ENCODE assay signal across 25 mouse cellular contexts in genomic region chr11:103831766-103832165, GRCm38 (mm10). TPM values are rescaled to one million over a fixed set of nuclear protein-coding genes. Genes with fewer than 3 reads are reported as not detected.
DNase-seq lines count a peak whose midpoint lies in the region; ATAC-seq and TF ChIP-seq lines count a peak whose summit lies in the region.
"Had no signal": no experiment of that assay in that cellular context is flagged by ENCODE, and none has a peak within 500 bp of the region (broad histone marks: within the 10 kb centered on the region; RNA-seq: fewer than 3 reads in every experiment).

No protein-coding gene starts in this region.

- no peak for DNase-seq in forebrain, embryonic 10.5 days (ENCODE audit: extremely low spot score, low spot score)
- no peak for DNase-seq in hindbrain, embryonic 10.5 days (ENCODE audit: low spot score)
- peak; percentile 81 for DNase-seq in midbrain, embryonic 11.5 days (ENCODE audit: low spot score, missing footprints)
- DNase-seq in midbrain, postnatal 0 days (ENCODE audit: low spot score) = no peak
- DNase-seq: adrenal gland, adult 8-10 months; adrenal gland, postnatal 14 days; adrenal gland, postnatal 36 days; B cell, adult 2 months; cerebellum, adult 11-12 months; cerebellum, adult 2 months; cerebellum, adult 9-10 months; cerebellum, postnatal 10 days; cerebellum, postnatal 25 days; forebrain, postnatal 0 days had no signal

- peaks cover 30% of the 10 kb centered on the region for H3K36me3 ChIP-seq in forebrain, embryonic 10.5 days (replicated peaks)
- H3K36me3 ChIP-seq in forebrain, embryonic 15.5 days = peaks cover 5% of the 10 kb centered on the region; the same call in 1 of the 2 replicates
- peaks cover 22% of the 10 kb centered on the region for H3K36me3 ChIP-seq in hindbrain, embryonic 10.5 days
- H3K36me3 ChIP-seq in hindbrain, embryonic 12.5 days = peaks cover 13% of the 10 kb centered on the region
- H3K36me3 ChIP-seq in midbrain, embryonic 11.5 days (ENCODE audit: control insufficient read depth, insufficient read depth, low read length) = no peaks in the 10 kb centered on the region
- peaks cover 8% of the 10 kb centered on the region for H3K36me3 ChIP-seq in midbrain, postnatal 0 days (ENCODE audit: insufficient read depth, low read length)

- ATAC-seq in forebrain, embryonic 15.5 days (replicated peaks) = no peak
- no peak for ATAC-seq in hindbrain, embryonic 12.5 days (ENCODE audit: low FRiP score)
- no peak for ATAC-seq in midbrain, embryonic 11.5 days (ENCODE audit: low FRiP score)
- no peak for ATAC-seq in midbrain, postnatal 0 days (ENCODE audit: low FRiP score)
- ATAC-seq: activated CD4-positive, CD25-positive, alpha-beta regulatory T cell, adult 4 months; CD4-positive, CD25-positive, alpha-beta regulatory T cell, adult 4 months; forebrain, embryonic 14.5 days; forebrain, postnatal 0 days; Patski had no signal

- H3K4me1 ChIP-seq in forebrain, embryonic 10.5 days = peaks cover 41% of the 10 kb centered on the region
- no peaks in the 10 kb centered on the region for H3K4me1 ChIP-seq in forebrain, embryonic 15.5 days
- peaks cover 26% of the 10 kb centered on the region for H3K4me1 ChIP-seq in hindbrain, embryonic 10.5 days (replicated peaks)
- no peaks in the 10 kb centered on the region for H3K4me1 ChIP-seq in hindbrain, embryonic 12.5 days
- peaks cover 15% of the 10 kb centered on the region for H3K4me1 ChIP-seq in midbrain, embryonic 11.5 days (ENCODE audit: control insufficient read depth, insufficient read depth, low read length)
- H3K4me1 ChIP-seq in midbrain, postnatal 0 days (ENCODE audit: insufficient read depth, low read length) = no peaks in the 10 kb centered on the region
- H3K4me1 ChIP-seq: embryonic facial prominence, embryonic 12.5 days had no signal

- H3K27me3 ChIP-seq in forebrain, embryonic 10.5 days (ENCODE audit: poor library complexity, severe bottlenecking) = peaks cover 66% of the 10 kb centered on the region
- no peaks in the 10 kb centered on the region for H3K27me3 ChIP-seq in forebrain, embryonic 15.5 days
- H3K27me3 ChIP-seq in hindbrain, embryonic 10.5 days (ENCODE audit: insufficient read depth, poor library complexity, severe bottlenecking) = no peaks in the 10 kb centered on the region
- no peaks in the 10 kb centered on the region for H3K27me3 ChIP-seq in hindbrain, embryonic 12.5 days
- no peaks in the 10 kb centered on the region for H3K27me3 ChIP-seq in midbrain, embryonic 11.5 days (ENCODE audit: control insufficient read depth, insufficient read depth, low read length)
- H3K27me3 ChIP-seq in midbrain, postnatal 0 days (ENCODE audit: insufficient read depth, low read length) = no peaks in the 10 kb centered on the region
- H3K27me3 ChIP-seq: CH12.LX; embryonic facial prominence, embryonic 12.5 days; forebrain, embryonic 12.5 days; Patski had no signal

- TF ChIP-seq CTCF in midbrain, postnatal 0 days (IDR thresholded peaks at IDR 0.05) = no peak

- no peaks in the 10 kb centered on the region for H3K9me3 ChIP-seq in forebrain, embryonic 10.5 days
- H3K9me3 ChIP-seq in forebrain, embryonic 15.5 days = no peaks in the 10 kb centered on the region
- no peaks in the 10 kb centered on the region for H3K9me3 ChIP-seq in hindbrain, embryonic 10.5 days
- no peaks in the 10 kb centered on the region for H3K9me3 ChIP-seq in hindbrain, embryonic 12.5 days (replicated peaks)
- no peaks in the 10 kb centered on the region for H3K9me3 ChIP-seq in midbrain, embryonic 11.5 days (ENCODE audit: control insufficient read depth, low read length)
- no peaks in the 10 kb centered on the region for H3K9me3 ChIP-seq in midbrain, postnatal 0 days (ENCODE audit: low read length)
- H3K9me3 ChIP-seq: embryonic facial prominence, embryonic 10.5 days; embryonic facial prominence, embryonic 12.5 days; forebrain, embryonic 12.5 days; G1E had no signal

- H3K4me3 ChIP-seq in forebrain, embryonic 10.5 days = no peak overlapping the region
- H3K4me3 ChIP-seq in forebrain, embryonic 15.5 days = no peak overlapping the region
- H3K4me3 ChIP-seq in hindbrain, embryonic 10.5 days = no peak overlapping the region
- H3K4me3 ChIP-seq in hindbrain, embryonic 12.5 days = no peak overlapping the region
- H3K4me3 ChIP-seq in midbrain, embryonic 11.5 days (ENCODE audit: low read depth, low read length) = no peak overlapping the region
- H3K4me3 ChIP-seq in midbrain, postnatal 0 days (ENCODE audit: low read depth, low read length) = no peak overlapping the region
- H3K4me3 ChIP-seq: embryonic facial prominence, embryonic 10.5 days; embryonic facial prominence, embryonic 12.5 days; forebrain, embryonic 12.5 days had no signal

- WGBS in forebrain, embryonic 10.5 days = 73% methylated on average over 3 of the region's 3 CpGs
- 65% methylated on average over 3 of the region's 3 CpGs for WGBS in forebrain, embryonic 15.5 days
- 83% methylated on average over 3 of the region's 3 CpGs for WGBS in hindbrain, embryonic 10.5 days
- 88% methylated on average over 3 of the region's 3 CpGs for WGBS in hindbrain, embryonic 12.5 days
- whole genome bisulfite sequencing in midbrain, embryonic 11.5 days = 78% methylated on average over 3 of the region's 3 CpGs
- 66% methylated on average over 3 of the region's 3 CpGs for WGBS in midbrain, postnatal 0 days

- no peak overlapping the region for H3K4me2 ChIP-seq in forebrain, embryonic 15.5 days (replicated peaks)
- no peak overlapping the region for H3K4me2 ChIP-seq in hindbrain, embryonic 12.5 days (replicated peaks)
- H3K4me2 ChIP-seq in midbrain, embryonic 11.5 days = no peak overlapping the region
- no peak overlapping the region for H3K4me2 ChIP-seq in midbrain, postnatal 0 days (ENCODE audit: low read depth, low read length, poor library complexity, severe bottlenecking)
- H3K4me2 ChIP-seq: embryonic facial prominence, embryonic 12.5 days; forebrain, embryonic 12.5 days had no signal

- peak overlapping the region; percentile 68 for H3K27ac ChIP-seq in forebrain, embryonic 10.5 days
- H3K27ac ChIP-seq in forebrain, embryonic 15.5 days (replicated peaks) = no peak overlapping the region
- H3K27ac ChIP-seq in hindbrain, embryonic 10.5 days = peak overlapping the region; percentile 16; the same call in 1 of the 2 replicates
- H3K27ac ChIP-seq in hindbrain, embryonic 12.5 days = no peak overlapping the region
- H3K27ac ChIP-seq in midbrain, embryonic 11.5 days (ENCODE audit: low read depth, low read length) = peak overlapping the region; percentile 10; the same call in 1 of the 2 replicates
- no peak overlapping the region for H3K27ac ChIP-seq in midbrain, postnatal 0 days (ENCODE audit: low read depth, low read length)
- H3K27ac ChIP-seq: embryonic facial prominence, embryonic 10.5 days; embryonic facial prominence, embryonic 12.5 days; forebrain, embryonic 12.5 days had no signal

- H3K9ac ChIP-seq in forebrain, embryonic 15.5 days (replicated peaks) = no peak overlapping the region
- no peak overlapping the region for H3K9ac ChIP-seq in hindbrain, embryonic 12.5 days
- no peak overlapping the region for H3K9ac ChIP-seq in midbrain, embryonic 11.5 days (ENCODE audit: low read length)
- H3K9ac ChIP-seq in midbrain, postnatal 0 days (replicated peaks; ENCODE audit: low read length, poor library complexity, severe bottlenecking) = no peak overlapping the region
- H3K9ac ChIP-seq: embryonic facial prominence, embryonic 12.5 days; forebrain, embryonic 12.5 days; forebrain, postnatal 0 days had no signal

RNA-seq across cellular contexts. Expression of gene Wnt3, which starts 57.8 kb away (rescaled TPM):
- 2.1 and 4.2 TPM in 2 replicates for polyA plus RNA-seq in forebrain, embryonic 10.5 days (2016; fragmentation: Nextera tagmentation; extraction: Ambion mirVana)
- polyA plus RNA-seq in forebrain, embryonic 15.5 days (2015; fragmentation: Nextera tagmentation; extraction: Ambion mirVana) = 4.2 and 5.3 TPM in 2 replicates
- polyA plus RNA-seq in hindbrain, embryonic 10.5 days (2016; fragmentation: Nextera tagmentation; extraction: Ambion mirVana) = 11.2 and 12.3 TPM in 2 replicates
- 8.0 and 8.7 TPM in 2 replicates for polyA plus RNA-seq in hindbrain, embryonic 12.5 days (2016; fragmentation: Nextera tagmentation; extraction: Ambion mirVana)
- 13.8 and 14.2 TPM in 2 replicates for polyA plus RNA-seq in midbrain, embryonic 11.5 days (2014; fragmentation: Nextera tagmentation; extraction: Ambion mirVana)
- 12.5 and 13.2 TPM in 2 replicates for total RNA-seq in midbrain, postnatal 0 days (2014; rRNA removed)
- 11.6 and 11.7 TPM in 2 replicates for polyA plus RNA-seq in midbrain, postnatal 0 days (2015; fragmentation: Nextera tagmentation; extraction: Ambion mirVana)
- polyA plus RNA-seq: G1E, Patski had no signal

Comparison
In these comparisons a context has a peak if more than half of its experiments do, and no peak if none do; other contexts are left out.
1. H3K27ac ChIP-seq: peak in forebrain, embryonic 10.5 days (single experiment), hindbrain, embryonic 10.5 days (single experiment) and midbrain, embryonic 11.5 days (single experiment); none in forebrain, embryonic 15.5 days (single experiment), hindbrain, embryonic 12.5 days (single experiment) and midbrain, postnatal 0 days (single experiment).